Mouse (Mus musculus): ENCODE data around the gene Mthfsd. TPM values are rescaled to one million over a fixed set of nuclear protein-coding genes. Genes with fewer than 3 reads are reported as not detected.

The Mthfsd gene
- polyA plus RNA-seq, 1 experiment from 2014 or later, result 49.8 TPM

GRCm38 (mm10) chr8:121074108-121074847 lies 33.9 kb downstream of the Mthfsd start:
- no peak for ATAC-seq (replicated peaks)

GRCm38 (mm10) chr8:121073174-121074107 lies 34.8 kb downstream of the Mthfsd start:
- no peak overlapping the region for H3K27ac ChIP-seq (replicated peaks)
- H3K9me3 ChIP-seq, result no peaks in the 10 kb centered on the region
- H3K36me3 ChIP-seq, result no peaks in the 10 kb centered on the region
- ATAC-seq (replicated peaks), result no peak
- H3K4me3 ChIP-seq, result no peak overlapping the region
- peaks cover 89% of the 10 kb centered on the region for H3K27me3 ChIP-seq
- no peak overlapping the region for H3K9ac ChIP-seq (replicated peaks)
- H3K4me1 ChIP-seq, result peaks cover 8% of the 10 kb centered on the region
- H3K4me2 ChIP-seq (replicated peaks), result no peak overlapping the region
- under 1% methylated on average over 48 of the region's 48 CpGs for WGBS

More at GRCm38 (mm10) chr8:121074108-121074847, 33.9 kb downstream of the Mthfsd start:
- WGBS, result 2% methylated on average over 15 of the region's 15 CpGs
- H3K4me3 ChIP-seq, result no peak overlapping the region
- no peaks in the 10 kb centered on the region for H3K36me3 ChIP-seq
- no peak overlapping the region for H3K4me2 ChIP-seq (replicated peaks)
- no peaks in the 10 kb centered on the region for H3K9me3 ChIP-seq
- peaks cover 90% of the 10 kb centered on the region for H3K27me3 ChIP-seq
- no peak overlapping the region for H3K9ac ChIP-seq (replicated peaks)
- H3K27ac ChIP-seq (replicated peaks), result no peak overlapping the region
- peaks cover 8% of the 10 kb centered on the region for H3K4me1 ChIP-seq

- Histone ChIP-seq H3K36me3 (no peaks in the 10 kb centered on the region), H3K9ac (replicated peaks) (no peak overlapping the region), H3K27me3 (peaks cover 83% of the 10 kb centered on the region), H3K4me2 (replicated peaks) (no peak overlapping the region), H3K4me3 (no peak overlapping the region), H3K27ac (replicated peaks) (no peak overlapping the region), H3K4me1 (peaks cover 8% of the 10 kb centered on the region), H3K9me3 (no peaks in the 10 kb centered on the region)
- ATAC-seq (replicated peaks), result no peak
- 10% methylated on average over 11 of the region's 11 CpGs for WGBS
These were observed 35.6 kb downstream of the Mthfsd start for GRCm38 (mm10) chr8:121072406-121073130.

- 2% methylated on average over 12 of the region's 12 CpGs for WGBS
- peaks cover 72% of the 10 kb centered on the region for H3K27me3 ChIP-seq
- H3K36me3 ChIP-seq, result no peaks in the 10 kb centered on the region
- no peak overlapping the region for H3K9ac ChIP-seq (replicated peaks)
- H3K4me1 ChIP-seq, result peaks cover 8% of the 10 kb centered on the region
- ATAC-seq (replicated peaks), result no peak
- H3K4me2 ChIP-seq (replicated peaks), result no peak overlapping the region
- H3K27ac ChIP-seq (replicated peaks), result no peak overlapping the region
- no peak overlapping the region for H3K4me3 ChIP-seq
- H3K9me3 ChIP-seq, result no peaks in the 10 kb centered on the region
These were observed 36.7 kb downstream of the Mthfsd start for GRCm38 (mm10) chr8:121071454-121071853.

- Histone ChIP-seq H3K27me3 (peaks cover 3% of the 10 kb centered on the region; the same call in 1 of the 2 replicates), H3K4me1 (peaks cover 13% of the 10 kb centered on the region; the same call in 1 of the 2 replicates), H3K9me3 (no peaks in the 10 kb centered on the region), H3K9ac (replicated peaks) (no peak overlapping the region), H3K36me3 (no peaks in the 10 kb centered on the region), H3K27ac (replicated peaks) (no peak overlapping the region), H3K4me3 (no peak overlapping the region), H3K4me2 (replicated peaks) (no peak overlapping the region)
- ATAC-seq (replicated peaks), result no peak
- 19% methylated on average over 13 of the region's 13 CpGs for WGBS
These were observed 44.5 kb downstream of the Mthfsd start for GRCm38 (mm10) chr8:121063649-121064048.

GRCm38 (mm10) chr8:121062521-121062920 lies 45.7 kb downstream of the Mthfsd start:
- Histone ChIP-seq H3K27me3 (no peaks in the 10 kb centered on the region), H3K4me2 (replicated peaks) (no peak overlapping the region), H3K27ac (replicated peaks) (peak overlapping the region; percentile 82), H3K4me1 (peaks cover 13% of the 10 kb centered on the region; the same call in 1 of the 2 replicates), H3K9me3 (no peaks in the 10 kb centered on the region), H3K36me3 (no peaks in the 10 kb centered on the region), H3K9ac (replicated peaks) (no peak overlapping the region), H3K4me3 (no peak overlapping the region)
- no peak for ATAC-seq (replicated peaks)
- WGBS, result 54% methylated on average over 6 of the region's 6 CpGs

- ATAC-seq (replicated peaks), result peak; percentile 85; the same call in 1 of the 2 replicates
- H3K9ac ChIP-seq (replicated peaks), result no peak overlapping the region
- no peak overlapping the region for H3K27ac ChIP-seq (replicated peaks)
These were observed 49.1 kb downstream of the Mthfsd start for GRCm38 (mm10) chr8:121059098-121059497.

GRCm38 (mm10) chr8:121058081-121058480 lies 50.1 kb downstream of the Mthfsd start:
- Histone ChIP-seq H3K27me3 (0 out of 2 replicates have a peak, but pooled peaks cover under 1% of the 10 kb centered on the region), H3K36me3 (no peaks in the 10 kb centered on the region), H3K9me3 (no peaks in the 10 kb centered on the region), H3K4me1 (peaks cover 9% of the 10 kb centered on the region; the same call in 1 of the 2 replicates), H3K9ac (replicated peaks) (no peak overlapping the region), H3K27ac (replicated peaks) (no peak overlapping the region), H3K4me3 (no peak overlapping the region), H3K4me2 (replicated peaks) (no peak overlapping the region)
- 67% methylated on average over 9 of the region's 9 CpGs for WGBS
- ATAC-seq (replicated peaks), result no peak

More at GRCm38 (mm10) chr8:121059098-121059497, 49.1 kb downstream of the Mthfsd start:
- Histone ChIP-seq H3K36me3 (no peaks in the 10 kb centered on the region), H3K9me3 (no peaks in the 10 kb centered on the region), H3K4me1 (peaks cover 13% of the 10 kb centered on the region; the same call in 1 of the 2 replicates), H3K4me2 (replicated peaks) (no peak overlapping the region), H3K4me3 (no peak overlapping the region), H3K27me3 (no peaks in the 10 kb centered on the region)
- WGBS, result 61% methylated on average over 7 of the region's 7 CpGs

- Histone ChIP-seq H3K9ac (replicated peaks) (no peak overlapping the region), H3K27ac (replicated peaks) (no peak overlapping the region), H3K4me1 (no peaks in the 10 kb centered on the region), H3K4me3 (no peak overlapping the region), H3K4me2 (replicated peaks) (no peak overlapping the region), H3K27me3 (no peaks in the 10 kb centered on the region), H3K36me3 (no peaks in the 10 kb centered on the region), H3K9me3 (no peaks in the 10 kb centered on the region)
- WGBS, result 74% methylated on average over 9 of the region's 9 CpGs
- ATAC-seq (replicated peaks), result no peak
These were observed 60.8 kb downstream of the Mthfsd start for GRCm38 (mm10) chr8:121047441-121047840.

- H3K27me3 ChIP-seq, result no peaks in the 10 kb centered on the region
- no peak overlapping the region for H3K9ac ChIP-seq (replicated peaks)
- H3K27ac ChIP-seq (replicated peaks), result no peak overlapping the region
- H3K36me3 ChIP-seq, result no peaks in the 10 kb centered on the region
- H3K4me2 ChIP-seq (replicated peaks), result no peak overlapping the region
- H3K4me1 ChIP-seq, result no peaks in the 10 kb centered on the region
- H3K4me3 ChIP-seq, result no peak overlapping the region
- 72% methylated on average over 19 of the region's 19 CpGs for WGBS
- H3K9me3 ChIP-seq, result no peaks in the 10 kb centered on the region
- ATAC-seq (replicated peaks), result no peak
These were observed 64.3 kb downstream of the Mthfsd start for GRCm38 (mm10) chr8:121043719-121044440.

All from forebrain, embryonic 15.5 days (tissue).